Mouse (Mus musculus) bone marrow, adult 2 months (tissue): ENCODE measurements around the gene Pla2g1b. TPM values are rescaled to one million over a fixed set of nuclear protein-coding genes. Genes with fewer than 3 reads are reported as not detected.

ENCODE experiments used
- H3K27ac ChIP-seq: fragments of 200-500 bp; 2 replicates; pipeline ENCODE4 v1.5.1; 2012; ENCODE audit warnings: low read depth, mild to moderate bottlenecking, control low read depth, inconsistent platforms, low read length; ENCODE audit not compliant: control insufficient read depth, poor library complexity, insufficient read depth
- H3K4me1 ChIP-seq: fragments of 200-500 bp; 2 replicates; pipeline ENCODE4 v1.6.1; 2011; ENCODE audit warnings: low read length; ENCODE audit not compliant: control insufficient read depth, insufficient read depth
- H3K4me3 ChIP-seq: fragments of 200-500 bp; replicated peaks from 2 replicates; pipeline ENCODE3; 2011; ENCODE audit warnings: mild to moderate bottlenecking, low read depth, low read length, control low read depth; ENCODE audit not compliant: control insufficient read depth
- CTCF ChIP-seq: fragments of 200-500 bp; IDR thresholded peaks from 2 replicates; pipeline ENCODE4 v1.5.1; 2011; ENCODE audit warnings: low read length, control low read depth; ENCODE audit not compliant: control insufficient read depth, insufficient read depth
- POLR2A ChIP-seq: fragments of 200-500 bp; IDR thresholded peaks from 2 replicates; pipeline ENCODE4 v1.6.1; 2011; ENCODE audit warnings: low read depth, mild to moderate bottlenecking, control low read depth, low read length, borderline replicate concordance; ENCODE audit not compliant: control insufficient read depth
- WGBS: fragments of 180-500 bp; shearing (Covaris S2); methylation state at CpG from one replicate; pipeline ENCODE4 v1.1.7; 2018; 5-methylcytosine and 5-hydroxymethylcytosine counted together
- polyA plus RNA-seq: library from polyadenylated mRNA; stranded (reverse); fragments of >200 nt; gene quantifications from 2 replicates; pipeline ENCODE4 v1.2.4, GENCODE M21; 2011; ENCODE audit warnings: low replicate concordance; ENCODE audit not compliant: missing spikeins, insufficient read depth, insufficient read length

Gene Pla2g1b
- polyA plus RNA-seq, 1 experiment, result 10.3 TPM

- Histone ChIP-seq H3K4me3 (no peak overlapping the region), H3K4me1 (no peaks in the 10 kb centered on the region), H3K27ac (no peak overlapping the region)
- no peak for TF ChIP-seq POLR2A
- TF ChIP-seq CTCF, result no peak
- 65% methylated on average over 8 of the region's 8 CpGs for WGBS
Observed at GRCm38 (mm10) chr5:115433191-115433590, 32.9 kb upstream of the Pla2g1b start.

- Histone ChIP-seq H3K27ac (no peak overlapping the region), H3K4me1 (no peaks in the 10 kb centered on the region), H3K4me3 (no peak overlapping the region)
- 73% methylated on average over 11 of the region's 11 CpGs for WGBS
- TF ChIP-seq CTCF, result no peak
- no peak for TF ChIP-seq POLR2A
Observed at GRCm38 (mm10) chr5:115434280-115434852, 31.7 kb upstream of the Pla2g1b start.

GRCm38 (mm10) chr5:115434853-115435754, 31.0 kb upstream of the Pla2g1b start:
- Histone ChIP-seq H3K4me1 (no peaks in the 10 kb centered on the region), H3K27ac (no peak overlapping the region), H3K4me3 (no peak overlapping the region)
- 58% methylated on average over 15 of the region's 15 CpGs for WGBS
- TF ChIP-seq CTCF (no peak), POLR2A (no peak)

- Histone ChIP-seq H3K4me1 (no peaks in the 10 kb centered on the region), H3K27ac (no peak overlapping the region), H3K4me3 (no peak overlapping the region)
- TF ChIP-seq CTCF, result no peak
- no peak for TF ChIP-seq POLR2A
- 50% methylated on average over 8 of the region's 8 CpGs for WGBS
Observed at GRCm38 (mm10) chr5:115435755-115436379, 30.2 kb upstream of the Pla2g1b start.

- no peak overlapping the region for H3K4me3 ChIP-seq
- no peak overlapping the region; the same call in 1 of the 2 replicates for H3K27ac ChIP-seq
- WGBS, result 5% methylated on average over 43 of the region's 43 CpGs
- TF ChIP-seq POLR2A, result no peak
- no peak for TF ChIP-seq CTCF
- no peaks in the 10 kb centered on the region for H3K4me1 ChIP-seq
Observed at GRCm38 (mm10) chr5:115436421-115437124, 29.5 kb upstream of the Pla2g1b start.

- no peak overlapping the region for H3K27ac ChIP-seq
- 73% methylated on average over 7 of the region's 7 CpGs for WGBS
- no peak for TF ChIP-seq CTCF
- no peak for TF ChIP-seq POLR2A
Observed at GRCm38 (mm10) chr5:115437242-115437944, 28.7 kb upstream of the Pla2g1b start.

GRCm38 (mm10) chr5:115437945-115438315, 28.1 kb upstream of the Pla2g1b start:
- Histone ChIP-seq H3K27ac (no peak overlapping the region), H3K4me3 (no peak overlapping the region), H3K4me1 (no peaks in the 10 kb centered on the region)
- TF ChIP-seq POLR2A (no peak), CTCF (no peak)
- 31% methylated on average over 2 of the region's 2 CpGs for WGBS

More at GRCm38 (mm10) chr5:115437242-115437944, 28.7 kb upstream of the Pla2g1b start:
- Histone ChIP-seq H3K4me3 (no peak overlapping the region), H3K4me1 (no peaks in the 10 kb centered on the region)

- Histone ChIP-seq H3K4me1 (no peaks in the 10 kb centered on the region), H3K4me3 (no peak overlapping the region), H3K27ac (no peak overlapping the region)
- 66% methylated on average over 7 of the region's 7 CpGs for WGBS
- no peak for TF ChIP-seq POLR2A
- TF ChIP-seq CTCF, result no peak
Observed at GRCm38 (mm10) chr5:115438667-115439066, 27.4 kb upstream of the Pla2g1b start.
